Mouse (Mus musculus) lung, postnatal 0 days (tissue): Measurements from ENCODE around the gene Pank1.

Experiments used
- CTCF ChIP-seq: IDR thresholded peaks from 2 replicates; pipeline ENCODE4 v1.5.1; 2016; ENCODE audit warnings: antibody characterized with exemption, mild to moderate bottlenecking
- EP300 ChIP-seq: IDR thresholded peaks from 2 replicates; pipeline ENCODE4 v1.6.1; 2016; ENCODE audit warnings: antibody characterized with exemption, mild to moderate bottlenecking, control low read depth

DNA sequence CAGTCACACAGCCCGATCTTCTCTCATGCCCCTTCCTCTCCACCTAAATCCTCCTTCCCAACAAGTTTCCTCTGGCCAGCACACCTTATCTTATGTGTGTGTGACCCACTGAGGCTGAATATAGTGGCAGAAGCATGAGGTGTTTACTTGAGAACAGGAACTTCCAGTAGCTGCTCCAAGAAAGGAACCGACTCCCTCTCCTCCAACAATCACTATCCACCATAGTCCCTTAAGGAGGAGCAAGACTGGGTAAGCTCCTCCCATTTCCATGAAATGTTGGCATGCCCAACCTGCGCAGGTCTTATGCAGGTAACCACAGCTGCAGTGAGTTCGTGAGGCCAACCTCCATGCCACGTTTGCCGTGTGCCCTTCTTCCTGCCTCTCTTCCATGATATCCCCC lies 108.5 kb downstream of the Pank1 start:
- TF ChIP-seq EP300 (no peak), CTCF (no peak)
